Mouse (Mus musculus) adrenal gland, postnatal 0 days (tissue): ENCODE measurements around the gene Mchr1. TPM values are rescaled to one million over a fixed set of nuclear protein-coding genes. Genes with fewer than 3 reads are reported as not detected.

Experiments used
- polyA plus RNA-seq: library from polyadenylated mRNA; unstranded; fragments of >200 nt; fragmentation: Nextera tagmentation; extraction: Ambion mirVana; gene quantifications from 2 replicates; pipeline ENCODE4 v1.2.1, GENCODE M21; 2015

Gene Mchr1
- polyA plus RNA-seq = 1.1 and 1.2 TPM in 2 replicates

DNA sequence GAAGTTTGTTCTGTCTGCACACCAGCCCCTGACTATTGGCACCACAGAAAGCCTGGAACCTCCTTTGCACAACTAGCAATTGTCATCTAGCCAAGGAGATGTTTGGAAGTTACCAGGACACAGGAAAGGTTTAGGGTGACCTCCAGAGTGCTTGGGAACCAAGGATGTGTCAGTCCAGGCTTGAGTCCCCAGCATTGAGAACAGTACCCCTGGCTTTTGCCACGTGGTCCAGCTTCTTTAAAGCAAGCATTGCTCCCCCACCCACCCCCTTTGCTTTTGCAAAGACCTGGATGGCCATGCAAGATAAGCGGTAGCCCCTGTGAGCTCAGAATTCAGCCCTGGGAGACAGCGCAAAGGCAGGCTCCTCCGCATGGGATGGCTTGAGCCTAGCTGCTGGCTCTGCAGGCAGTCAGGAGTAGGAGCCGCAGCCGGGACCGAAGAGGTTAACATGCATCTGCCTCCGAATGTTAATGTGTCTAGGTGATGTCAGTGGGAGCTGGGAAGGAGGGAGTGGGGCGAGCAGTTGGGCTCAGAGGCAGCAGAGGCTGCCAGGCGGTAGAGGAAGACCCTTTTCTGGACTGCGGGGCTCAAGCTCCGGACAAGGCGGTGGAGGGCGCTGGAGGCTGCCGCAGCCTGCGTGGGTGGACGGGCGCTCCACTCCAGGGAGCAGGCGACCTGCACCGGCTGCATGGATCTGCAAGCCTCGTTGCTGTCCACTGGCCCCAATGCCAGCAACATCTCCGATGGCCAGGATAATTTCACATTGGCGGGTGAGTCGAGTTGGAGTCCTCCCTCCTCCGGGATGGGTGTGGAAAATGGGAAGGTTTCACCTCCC lies at the start of gene Mchr1:
TSS of gene Mchr1 (plus strand) at position 414 of the 835 bp plus-strand sequence.

DNA sequence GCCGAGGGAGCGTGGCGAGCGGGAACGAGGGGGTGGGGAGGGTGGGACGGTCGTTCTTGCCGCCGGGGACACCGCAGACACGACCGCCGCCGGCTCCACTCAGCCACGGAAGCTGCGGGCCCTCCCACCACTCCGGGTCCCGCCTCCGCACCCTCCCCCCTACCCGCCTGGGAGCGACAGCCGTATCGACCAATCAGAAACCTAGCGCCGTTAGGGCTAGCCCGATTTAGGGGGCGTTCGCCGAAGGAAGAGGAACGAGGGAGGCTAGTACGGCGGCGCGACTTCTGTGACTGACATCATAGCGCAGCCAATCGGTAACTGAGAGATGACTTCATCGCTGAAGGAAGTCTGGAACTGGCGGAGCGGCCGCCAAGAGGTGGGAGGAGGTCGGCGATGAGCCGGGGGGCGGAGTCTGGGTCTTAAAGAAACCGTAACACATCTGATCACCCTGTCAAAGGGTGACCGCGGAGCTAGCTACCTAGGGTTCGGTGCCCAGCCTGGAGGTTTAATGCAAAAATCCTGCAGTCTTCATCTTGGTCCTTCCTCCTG lies 44.6 kb upstream of the Mchr1 start, which contains the start of gene Mrtfa:
TSS of gene Mrtfa (minus strand) at position 128 of the 549 bp plus-strand sequence.

Other genes starting within 250 kb of the Mchr1 start
- 16.9 TPM in 2 replicates for gene Mrtfa, start 44.7 kb upstream of the Mchr1 start, polyA plus RNA-seq
- gene Slc25a17, start 125.3 kb downstream of the Mchr1 start, polyA plus RNA-seq = 80.1 and 105 TPM in 2 replicates
- 113 and 141 TPM in 2 replicates for gene St13, start 164.6 kb downstream of the Mchr1 start, polyA plus RNA-seq
- gene Xpnpep3, start 164.6 kb downstream of the Mchr1 start, polyA plus RNA-seq = 5.3 and 6.7 TPM in 2 replicates
- 0.27 and 1.5 TPM in 2 replicates for gene Dnajb7, start 172.8 kb downstream of the Mchr1 start, polyA plus RNA-seq
- gene Rbx1, start 230.8 kb downstream of the Mchr1 start, polyA plus RNA-seq = 552 and 576 TPM in 2 replicates